Comparison of ENCODE assay signal across 7 mouse cellular contexts in genomic region chr6:50545412-50546043, GRCm38 (mm10). TPM values are rescaled to one million over a fixed set of nuclear protein-coding genes. Genes with fewer than 3 reads are reported as not detected.
DNase-seq lines count a peak whose midpoint lies in the region; TF ChIP-seq lines count a peak whose summit lies in the region.

No protein-coding gene starts in this region.

- TF ChIP-seq POLR2A in embryonic fibroblast, embryonic 13.5 days (IDR thresholded peaks at IDR 0.05; ENCODE audit: low read depth, low read length): no peak

- peak; percentile 56 to 61 for DNase-seq in right cerebral cortex, adult 2 months (ENCODE audit: low spot score in 2 of 2)
- DNase-seq in right cerebral cortex, postnatal 4 days: no peak
- DNase-seq in ZHBTc4 (ENCODE audit: low read depth, low spot score): peak; percentile 61
- DNase-seq in induced T-regulatory cell, adult 2 months (ENCODE audit: low read depth): peak; percentile 78
- peak; percentile 49 for DNase-seq in lung, postnatal 10 days
- peak; percentile 82 for DNase-seq in retina, embryonic 14.5 days (ENCODE audit: low spot score)

- no peak overlapping the region for H3K4me3 ChIP-seq in embryonic fibroblast, embryonic 13.5 days (ENCODE audit: insufficient read depth, low read length)

- no peaks in the 10 kb centered on the region for H3K4me1 ChIP-seq in embryonic fibroblast, embryonic 13.5 days (ENCODE audit: control insufficient read depth, insufficient read depth, low read length)

- TF ChIP-seq CTCF in embryonic fibroblast, embryonic 13.5 days (IDR thresholded peaks at IDR 0.05; ENCODE audit: borderline replicate concordance, insufficient read depth, low read length): peak; percentile 56; the same call in 1 of the 2 replicates

- no peak overlapping the region for H3K27ac ChIP-seq in embryonic fibroblast, embryonic 13.5 days (ENCODE audit: insufficient read depth, low read length)

RNA-seq across cellular contexts. Expression of gene Cycs, which starts 20.8 kb away (rescaled TPM):
- polyA plus RNA-seq in embryonic fibroblast, embryonic 13.5 days (2011; ENCODE audit: insufficient read length, low read depth, missing spikeins): 11.0 and 16.8 TPM in 2 replicates

RNA-seq across cellular contexts. Expression of gene 4921507P07Rik, which starts 50.9 kb away (rescaled TPM):
- not detected in 2 replicates for polyA plus RNA-seq in embryonic fibroblast, embryonic 13.5 days (2011; ENCODE audit: insufficient read length, low read depth, missing spikeins)
